Mouse (Mus musculus) heart, embryonic 13.5 days (tissue): ENCODE measurements at regions not wholly inside any gene's neighbourhood (a gene's known extent, or its start where the extent isn't known, plus 50 kb on each side); places are given as distances from the start of the nearest gene placed in this dataset.

ENCODE experiments used
- ATAC-seq: fragments of 200-750 bp; cut with Nextera tagmentation; 2 replicates; pipeline ENCODE4 v1.8.0; 2017; ENCODE audit warnings: moderate TSS enrichment; ENCODE audit not compliant: insufficient number of reproducible peaks, low FRiP score, low TSS enrichment; ENCODE audit errors: extremely low read depth
- H3K27ac ChIP-seq: fragments of 300-500 bp; sonication (generic); replicated peaks from 2 replicates; pipeline ENCODE4 v1.5.1; 2015; ENCODE audit warnings: moderate library complexity, mild to moderate bottlenecking, inconsistent platforms
- H3K27me3 ChIP-seq: fragments of 300-500 bp; sonication (generic); replicated peaks from 2 replicates; pipeline ENCODE4 v1.6.1; 2015; ENCODE audit warnings: mild to moderate bottlenecking, inconsistent platforms
- H3K36me3 ChIP-seq: fragments of 300-500 bp; sonication (generic); 2 replicates; pipeline ENCODE4 v1.6.1; 2015; ENCODE audit warnings: mild to moderate bottlenecking, inconsistent platforms
- H3K4me1 ChIP-seq: fragments of 300-500 bp; sonication (generic); 2 replicates; pipeline ENCODE4 v1.6.1; 2015; ENCODE audit warnings: inconsistent platforms
- H3K4me2 ChIP-seq: fragments of 300-500 bp; sonication (generic); 2 replicates; pipeline ENCODE4 v1.6.1; 2015; ENCODE audit warnings: inconsistent platforms, mild to moderate bottlenecking, moderate library complexity
- H3K4me3 ChIP-seq: fragments of 300-500 bp; sonication (generic); 2 replicates; pipeline ENCODE4 v1.5.1; 2015; ENCODE audit warnings: moderate library complexity, mild to moderate bottlenecking, inconsistent platforms
- H3K9ac ChIP-seq: fragments of 300-500 bp; sonication (generic); 2 replicates; pipeline ENCODE4 v1.6.1; 2015; ENCODE audit warnings: inconsistent platforms, mild to moderate bottlenecking, moderate library complexity
- H3K9me3 ChIP-seq: fragments of 300-500 bp; sonication (generic); 2 replicates; pipeline ENCODE4 v1.6.1; 2016; ENCODE audit warnings: inconsistent platforms
- WGBS: fragments of 180-500 bp; shearing (Covaris S2); methylation state at CpG from one replicate; pipeline ENCODE4 v1.1.7; 2015; ENCODE audit warnings: mixed read lengths; 5-methylcytosine and 5-hydroxymethylcytosine counted together

DNA sequence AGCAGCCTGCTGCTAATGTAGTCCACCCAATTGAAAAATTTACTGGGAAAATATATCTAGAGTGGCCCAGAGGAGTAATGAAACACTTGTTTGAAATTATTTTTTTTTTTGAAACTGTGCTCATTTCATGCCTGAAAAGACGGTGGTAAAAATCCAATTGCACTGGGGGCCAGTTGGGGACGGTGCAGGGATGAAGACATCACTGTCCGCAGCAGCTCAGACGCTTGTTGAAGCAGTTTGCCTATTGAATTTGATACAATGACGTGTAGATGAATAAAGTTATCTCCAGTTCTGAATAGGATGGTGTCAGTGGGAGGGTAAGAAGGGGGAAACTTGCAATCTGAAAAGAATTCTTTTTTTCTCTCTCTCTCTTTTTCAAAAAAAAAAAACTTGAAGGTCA lies 200.5 kb downstream of the Nr2f2 start:
- H3K9me3 ChIP-seq: no peaks in the 10 kb centered on the region
- ATAC-seq: no peak
- no peaks in the 10 kb centered on the region for H3K4me1 ChIP-seq
- no peaks in the 10 kb centered on the region for H3K27me3 ChIP-seq
- H3K9ac ChIP-seq: no peak overlapping the region
- no peak overlapping the region for H3K27ac ChIP-seq
- no peak overlapping the region for H3K4me3 ChIP-seq
- no peaks in the 10 kb centered on the region for H3K36me3 ChIP-seq
- 73% methylated on average over 5 of the region's 5 CpGs for WGBS
- no peak overlapping the region for H3K4me2 ChIP-seq

DNA sequence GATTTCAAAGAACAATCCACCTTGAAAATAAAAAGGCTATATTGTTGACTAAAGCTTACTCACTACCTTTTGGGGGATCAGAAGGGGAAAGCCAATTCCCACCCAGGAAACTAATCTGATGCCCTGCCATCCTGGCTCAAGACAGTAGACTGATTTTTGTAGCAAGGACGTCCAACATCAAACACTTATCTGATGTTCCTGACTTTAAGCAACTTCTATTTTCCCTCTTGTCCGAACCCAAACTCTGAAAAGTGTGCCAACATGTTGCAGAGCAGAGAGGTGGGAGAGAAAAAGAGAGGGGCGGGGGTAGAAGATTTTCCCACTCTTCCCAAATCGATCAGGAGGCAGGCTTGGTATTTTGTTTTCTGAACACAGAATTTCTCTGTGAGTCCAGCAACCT lies 201.0 kb downstream of the Nr2f2 start:
- Histone ChIP-seq H3K9ac (no peak overlapping the region), H3K36me3 (no peaks in the 10 kb centered on the region), H3K9me3 (no peaks in the 10 kb centered on the region), H3K27ac (no peak overlapping the region), H3K4me3 (no peak overlapping the region), H3K27me3 (no peaks in the 10 kb centered on the region), H3K4me1 (no peaks in the 10 kb centered on the region), H3K4me2 (no peak overlapping the region)
- no peak for ATAC-seq
- 56% methylated on average over 4 of the region's 4 CpGs for WGBS

DNA sequence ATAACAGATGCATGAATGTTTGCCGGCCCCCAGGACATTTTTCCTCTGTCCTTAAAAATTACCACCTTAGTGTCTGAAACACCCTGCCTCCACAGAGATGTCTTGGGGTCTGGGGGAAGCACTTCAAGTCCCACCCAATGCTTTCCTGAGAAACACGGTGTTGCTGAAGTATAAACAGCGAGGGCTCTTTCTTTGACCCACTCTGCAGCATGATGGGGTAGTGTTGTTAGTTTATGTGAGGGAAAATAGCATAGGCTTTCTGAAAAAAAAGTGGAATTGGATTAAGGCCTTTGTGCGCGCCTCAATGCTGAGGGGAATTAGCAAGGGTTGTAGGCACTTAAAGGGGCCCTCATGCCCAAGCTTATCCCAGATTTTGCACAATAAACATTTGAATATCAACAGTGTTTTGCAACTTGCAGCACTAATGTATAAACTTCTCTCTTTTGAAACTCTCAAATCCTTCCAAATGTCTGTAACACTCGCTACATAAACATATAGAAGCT lies 201.8 kb downstream of the Nr2f2 start:
- WGBS: 63% methylated on average over 6 of the region's 6 CpGs
- no peak for ATAC-seq
- no peak overlapping the region for H3K4me3 ChIP-seq
- H3K9ac ChIP-seq: no peak overlapping the region
- no peaks in the 10 kb centered on the region for H3K27me3 ChIP-seq
- H3K4me2 ChIP-seq: no peak overlapping the region
- H3K4me1 ChIP-seq: no peaks in the 10 kb centered on the region
- H3K36me3 ChIP-seq: no peaks in the 10 kb centered on the region
- H3K27ac ChIP-seq: no peak overlapping the region
- no peaks in the 10 kb centered on the region for H3K9me3 ChIP-seq

DNA sequence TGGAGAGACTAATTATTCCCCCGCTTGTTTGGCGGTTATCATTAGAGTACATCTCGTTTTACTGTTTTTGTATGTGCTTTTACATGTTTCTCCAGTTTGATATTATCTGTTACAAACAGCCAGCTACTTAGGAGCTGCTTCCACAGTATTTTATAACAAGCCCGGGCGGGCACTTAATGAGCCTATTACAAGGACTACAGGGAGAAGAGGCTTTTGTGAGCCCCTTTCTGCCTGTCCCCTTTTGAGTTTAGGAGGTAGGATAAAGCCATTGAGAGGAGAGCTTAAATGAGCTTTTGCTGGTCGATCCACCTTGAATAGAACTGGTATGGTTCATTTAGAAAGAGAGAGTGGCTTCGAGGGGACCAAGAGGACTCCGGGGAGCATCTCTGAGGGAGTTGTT lies 208.0 kb downstream of the Nr2f2 start:
- Histone ChIP-seq H3K27me3 (no peaks in the 10 kb centered on the region), H3K9me3 (no peaks in the 10 kb centered on the region), H3K36me3 (no peaks in the 10 kb centered on the region), H3K4me3 (no peak overlapping the region), H3K4me1 (no peaks in the 10 kb centered on the region), H3K9ac (no peak overlapping the region), H3K4me2 (no peak overlapping the region), H3K27ac (no peak overlapping the region)
- no peak for ATAC-seq
- 74% methylated on average over 8 of the region's 8 CpGs for WGBS

DNA sequence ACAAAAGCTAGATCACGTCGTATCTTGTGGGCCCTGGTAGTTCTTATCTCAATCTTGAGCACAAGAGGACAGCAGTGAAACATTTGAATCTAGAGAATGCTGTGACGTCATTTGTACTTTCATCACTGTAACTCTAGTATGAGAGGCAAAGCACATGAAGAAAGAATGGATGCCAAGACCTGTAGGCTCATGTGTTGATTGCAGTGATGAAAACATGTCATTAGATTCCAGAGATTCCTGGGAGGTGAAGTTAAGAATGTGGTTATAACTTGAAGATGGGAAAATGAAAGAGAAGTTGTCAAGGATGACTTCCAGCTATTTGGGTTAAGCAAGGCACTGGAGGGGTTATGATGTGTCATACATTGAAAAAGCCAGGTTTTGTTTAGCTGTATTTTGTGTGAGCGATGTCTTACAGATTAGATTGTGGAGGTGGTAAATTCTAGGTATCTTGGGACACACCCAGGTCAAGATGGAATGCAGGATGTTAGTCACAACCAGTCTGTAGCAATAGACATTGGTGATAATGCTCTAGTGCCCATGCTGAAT lies 221.7 kb downstream of the Nr2f2 start:
- H3K4me2 ChIP-seq: no peak overlapping the region
- H3K9me3 ChIP-seq: no peaks in the 10 kb centered on the region
- ATAC-seq: no peak
- no peaks in the 10 kb centered on the region for H3K36me3 ChIP-seq
- no peaks in the 10 kb centered on the region for H3K4me1 ChIP-seq
- H3K27me3 ChIP-seq: no peaks in the 10 kb centered on the region
- H3K4me3 ChIP-seq: no peak overlapping the region
- no peak overlapping the region for H3K27ac ChIP-seq
- WGBS: 30% methylated on average over 4 of the region's 4 CpGs
- H3K9ac ChIP-seq: no peak overlapping the region

DNA sequence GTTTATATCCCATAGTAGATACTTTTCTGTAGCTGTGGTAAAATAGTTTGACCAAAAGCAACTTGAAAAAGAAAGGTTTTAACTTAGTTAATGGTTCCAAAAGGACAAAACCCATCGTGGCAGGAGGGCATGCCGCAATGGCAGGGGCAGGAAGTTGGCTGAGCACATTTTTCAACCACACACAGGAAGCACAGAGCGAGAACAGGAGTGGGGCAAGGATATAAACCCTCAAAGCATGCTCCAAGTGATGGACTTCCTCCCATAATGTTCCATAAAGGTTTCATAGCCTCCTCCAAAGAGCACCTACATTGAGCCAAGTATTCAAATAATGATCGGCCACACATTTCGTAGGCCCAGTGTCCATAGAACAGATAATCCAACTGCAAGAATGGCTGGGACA lies 229.7 kb downstream of the Nr2f2 start:
- no peak overlapping the region for H3K27ac ChIP-seq
- no peak overlapping the region for H3K9ac ChIP-seq
- H3K27me3 ChIP-seq: no peaks in the 10 kb centered on the region
- no peak overlapping the region for H3K4me2 ChIP-seq
- H3K4me1 ChIP-seq: no peaks in the 10 kb centered on the region
- no peaks in the 10 kb centered on the region for H3K36me3 ChIP-seq
- no peak overlapping the region for H3K4me3 ChIP-seq
- H3K9me3 ChIP-seq: no peaks in the 10 kb centered on the region
- no peak for ATAC-seq
- WGBS: 78% methylated on average over 5 of the region's 5 CpGs

DNA sequence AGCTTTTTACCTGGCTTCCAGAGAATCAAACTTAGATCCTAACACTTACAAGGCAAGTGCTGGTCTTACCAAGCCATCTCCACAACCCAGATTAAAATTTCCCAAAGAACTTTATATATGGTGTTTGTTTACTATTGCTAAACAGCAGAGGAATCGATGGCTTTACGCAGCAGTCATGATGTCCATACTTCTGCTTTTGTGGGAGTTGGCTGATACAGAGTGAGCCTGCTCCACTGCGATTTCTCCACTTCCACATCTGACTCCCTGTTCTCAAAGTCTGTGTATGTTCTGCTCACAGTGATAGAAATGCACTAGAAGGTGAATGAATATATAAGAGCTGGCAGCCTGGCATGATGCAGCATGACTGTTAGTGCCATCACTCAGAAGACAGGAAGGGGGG lies 231.1 kb downstream of the Nr2f2 start:
- Histone ChIP-seq H3K36me3 (no peaks in the 10 kb centered on the region), H3K4me2 (no peak overlapping the region), H3K27ac (no peak overlapping the region), H3K9me3 (no peaks in the 10 kb centered on the region), H3K4me3 (no peak overlapping the region), H3K4me1 (no peaks in the 10 kb centered on the region), H3K9ac (no peak overlapping the region), H3K27me3 (no peaks in the 10 kb centered on the region)
- no peak for ATAC-seq
- WGBS: 84% methylated on average over 3 of the region's 3 CpGs

DNA sequence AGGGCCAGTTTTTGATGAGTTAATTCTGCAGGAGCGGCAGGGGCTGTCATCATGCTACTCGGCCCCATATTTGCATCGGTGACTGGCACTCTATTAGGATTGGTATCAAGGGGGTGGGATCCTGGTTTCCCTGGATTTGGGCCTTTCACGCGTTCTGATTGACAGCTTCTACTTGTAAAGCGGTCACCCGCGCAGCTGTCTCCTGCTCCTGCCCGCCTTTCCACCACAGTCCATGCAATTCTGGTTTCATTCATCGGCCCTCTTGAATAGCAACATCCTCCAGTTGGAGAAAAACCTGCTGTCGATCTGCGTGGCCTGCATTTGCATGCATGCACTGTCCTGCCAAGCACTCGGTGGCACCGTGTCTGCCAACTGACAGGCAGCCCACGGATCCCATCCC lies 236.6 kb downstream of the Nr2f2 start:
- H3K9ac ChIP-seq: no peak overlapping the region
- H3K9me3 ChIP-seq: no peaks in the 10 kb centered on the region
- H3K4me2 ChIP-seq: no peak overlapping the region
- no peaks in the 10 kb centered on the region for H3K27me3 ChIP-seq
- ATAC-seq: no peak
- no peaks in the 10 kb centered on the region for H3K36me3 ChIP-seq
- H3K27ac ChIP-seq: no peak overlapping the region
- 77% methylated on average over 15 of the region's 15 CpGs for WGBS
- H3K4me1 ChIP-seq: no peaks in the 10 kb centered on the region
- no peak overlapping the region for H3K4me3 ChIP-seq

DNA sequence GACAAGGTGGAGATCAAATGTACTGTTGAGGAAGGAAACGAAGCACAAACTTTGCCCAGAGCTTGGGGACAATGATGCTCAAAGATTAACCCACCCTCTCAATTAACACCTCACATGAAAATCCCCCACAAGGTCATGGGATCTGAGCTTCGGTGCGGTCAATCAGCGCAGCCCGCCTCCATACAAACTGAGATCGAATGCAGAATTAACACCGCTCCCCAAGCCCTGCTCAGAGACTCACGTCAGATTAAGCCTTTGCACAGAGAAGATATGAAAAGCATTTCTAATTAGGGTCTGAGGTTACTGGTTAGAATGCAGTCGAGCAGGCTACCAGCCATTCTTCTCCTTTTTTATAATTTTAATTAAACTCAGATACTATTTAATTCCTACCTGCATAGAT lies 243.7 kb downstream of the Nr2f2 start:
- Histone ChIP-seq H3K9ac (no peak overlapping the region), H3K9me3 (no peaks in the 10 kb centered on the region), H3K27me3 (peaks cover 21% of the 10 kb centered on the region; the same call in 1 of the 2 replicates), H3K4me2 (no peak overlapping the region), H3K4me3 (no peak overlapping the region), H3K36me3 (no peaks in the 10 kb centered on the region), H3K4me1 (peaks cover 8% of the 10 kb centered on the region; the same call in 1 of the 2 replicates), H3K27ac (no peak overlapping the region)
- ATAC-seq: no peak
- 83% methylated on average over 9 of the region's 9 CpGs for WGBS

DNA sequence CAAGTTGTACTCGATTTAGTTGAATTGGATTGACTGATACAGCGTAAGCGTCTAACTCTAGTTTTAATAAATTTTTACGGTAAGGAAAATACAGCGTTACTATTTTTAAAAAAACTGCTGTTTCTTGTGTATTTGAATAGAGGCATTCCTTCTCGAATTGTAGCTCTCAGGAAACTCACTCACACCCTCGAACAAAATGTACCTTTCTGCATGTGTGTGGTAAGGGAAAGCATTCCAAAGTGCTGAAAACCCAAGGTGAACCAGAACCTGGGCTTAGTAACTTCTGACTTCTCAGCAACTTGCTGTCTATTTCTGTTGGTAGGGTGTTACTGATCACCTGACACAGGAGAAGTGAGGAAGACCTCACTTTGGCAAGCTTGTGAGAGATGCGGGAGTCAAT lies 247.0 kb downstream of the Nr2f2 start:
- Histone ChIP-seq H3K27me3 (peaks cover 44% of the 10 kb centered on the region), H3K9ac (no peak overlapping the region), H3K27ac (no peak overlapping the region), H3K4me1 (peaks cover 8% of the 10 kb centered on the region; the same call in 1 of the 2 replicates), H3K4me2 (no peak overlapping the region), H3K4me3 (no peak overlapping the region), H3K9me3 (no peaks in the 10 kb centered on the region), H3K36me3 (no peaks in the 10 kb centered on the region)
- WGBS: 73% methylated on average over 8 of the region's 8 CpGs
- no peak for ATAC-seq

DNA sequence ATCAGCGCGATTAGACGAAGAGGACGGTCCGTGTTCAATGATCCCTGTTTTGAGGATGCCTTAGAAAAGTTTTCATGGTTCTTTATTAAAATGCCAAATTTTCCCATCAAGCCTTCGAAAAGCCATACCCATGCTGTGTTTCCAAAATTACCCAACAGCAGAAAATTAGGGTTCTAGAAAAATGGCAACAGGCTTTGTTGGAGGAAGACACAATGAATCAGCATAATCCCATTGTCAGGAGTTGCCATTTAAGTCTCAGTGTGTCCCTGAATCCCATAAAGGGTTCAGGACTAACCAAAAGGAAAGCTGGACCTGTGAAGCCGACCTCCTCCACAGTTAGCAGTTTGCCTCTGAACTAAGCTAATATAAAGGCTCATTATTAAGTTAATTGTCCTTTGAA lies 247.6 kb downstream of the Nr2f2 start:
- WGBS: 43% methylated on average over 7 of the region's 7 CpGs
- H3K27me3 ChIP-seq: peaks cover 44% of the 10 kb centered on the region
- H3K27ac ChIP-seq: no peak overlapping the region
- peak overlapping the region; percentile 78 for H3K4me2 ChIP-seq
- peak overlapping the region; percentile 49 for H3K4me3 ChIP-seq
- H3K4me1 ChIP-seq: peaks cover 8% of the 10 kb centered on the region; the same call in 1 of the 2 replicates
- no peaks in the 10 kb centered on the region for H3K9me3 ChIP-seq
- no peaks in the 10 kb centered on the region for H3K36me3 ChIP-seq
- peak overlapping the region; percentile 61; the same call in 1 of the 2 replicates for H3K9ac ChIP-seq
- no peak for ATAC-seq
